Mouse (Mus musculus) testis, adult 2 months (tissue): ENCODE measurements around the gene Acsl5. TPM values are rescaled to one million over a fixed set of nuclear protein-coding genes. Genes with fewer than 3 reads are reported as not detected.

Source experiments
- H3K27ac ChIP-seq: fragments of 200-500 bp; 2 replicates; pipeline ENCODE4 v1.5.1; 2012; ENCODE audit warnings: low read depth, low read length; ENCODE audit not compliant: control insufficient read depth, insufficient read depth
- H3K27me3 ChIP-seq: fragments of 200-500 bp; 2 replicates; pipeline ENCODE4 v1.6.1; 2012; ENCODE audit warnings: mild to moderate bottlenecking, low read length, moderate library complexity; ENCODE audit not compliant: control insufficient read depth, insufficient read depth
- H3K36me3 ChIP-seq: fragments of 200-500 bp; 2 replicates; pipeline ENCODE4 v1.6.1; 2012; ENCODE audit warnings: mild to moderate bottlenecking, low read length; ENCODE audit not compliant: control insufficient read depth, insufficient read depth
- H3K4me1 ChIP-seq: fragments of 200-500 bp; 2 replicates; pipeline ENCODE4 v1.6.1; 2012; ENCODE audit warnings: low read length; ENCODE audit not compliant: control insufficient read depth, insufficient read depth
- H3K4me3 ChIP-seq: fragments of 200-500 bp; 2 replicates; pipeline ENCODE4 v1.5.1; 2012; ENCODE audit warnings: low read depth, mild to moderate bottlenecking, low read length, moderate library complexity, mixed read lengths; ENCODE audit not compliant: control insufficient read depth
- CTCF ChIP-seq: fragments of 200-500 bp; IDR thresholded peaks from 2 replicates; pipeline ENCODE4 v1.5.1; 2012; ENCODE audit warnings: low read depth, mild to moderate bottlenecking, inconsistent platforms, low read length, moderate library complexity; ENCODE audit not compliant: control insufficient read depth, insufficient read depth, insufficient replicate concordance
- POLR2A ChIP-seq: fragments of 200-500 bp; IDR thresholded peaks from 2 replicates; pipeline ENCODE4 v1.6.1; 2012; ENCODE audit warnings: low read depth, mild to moderate bottlenecking, inconsistent platforms, low read length, moderate library complexity; ENCODE audit not compliant: control insufficient read depth
- polyA plus RNA-seq: library from polyadenylated mRNA; depleted of rRNA; stranded (reverse); fragments of >200 nt; gene quantifications from 2 replicates; pipeline ENCODE4 v1.2.3, GENCODE M21; 2012

The Acsl5 gene
- polyA plus RNA-seq, 1 experiment: 6.9 TPM

- H3K36me3 ChIP-seq: no peaks in the 10 kb centered on the region; the same call in 1 of the 2 replicates
- H3K27ac ChIP-seq: peak within 1 kb of the TSS; percentile 88
- peaks cover 2% of the 10 kb centered on the region for H3K4me1 ChIP-seq
- no peaks in the 10 kb centered on the region for H3K27me3 ChIP-seq
- TF ChIP-seq POLR2A (peak; percentile 20), CTCF (no peak)
- peak within 1 kb of the TSS; percentile 100 for H3K4me3 ChIP-seq
These were observed 63.8 kb downstream of the Acsl5 start, which contains the start of gene Zdhhc6 for GRCm38 (mm10) chr19:55315452-55316108. Zdhhc6 (minus strand) TSS chr19:55316032.

GRCm38 (mm10) chr19:55316109-55316714, 64.5 kb downstream of the Acsl5 start, which contains the start of gene Vti1a:
Vti1a (plus strand) TSS chr19:55316295.
- peak within 1 kb of the TSS; percentile 100 for H3K4me3 ChIP-seq
- H3K27ac ChIP-seq: peak within 1 kb of the TSS; percentile 88
- H3K27me3 ChIP-seq: no peaks in the 10 kb centered on the region
- no peaks in the 10 kb centered on the region; the same call in 1 of the 2 replicates for H3K36me3 ChIP-seq
- TF ChIP-seq CTCF (peak; percentile 43; the same call in 1 of the 2 replicates), POLR2A (peak; percentile 34)
- H3K4me1 ChIP-seq: peaks cover 2% of the 10 kb centered on the region

- peaks cover 2% of the 10 kb centered on the region for H3K4me1 ChIP-seq
- H3K4me3 ChIP-seq: no peak overlapping the region; the same call in 1 of the 2 replicates
- H3K27ac ChIP-seq: no peak overlapping the region
- TF ChIP-seq POLR2A (no peak), CTCF (no peak)
- no peaks in the 10 kb centered on the region for H3K27me3 ChIP-seq
- H3K36me3 ChIP-seq: no peaks in the 10 kb centered on the region; the same call in 1 of the 2 replicates
These were observed 65.2 kb downstream of the Acsl5 start for GRCm38 (mm10) chr19:55316901-55317300.

DNA sequence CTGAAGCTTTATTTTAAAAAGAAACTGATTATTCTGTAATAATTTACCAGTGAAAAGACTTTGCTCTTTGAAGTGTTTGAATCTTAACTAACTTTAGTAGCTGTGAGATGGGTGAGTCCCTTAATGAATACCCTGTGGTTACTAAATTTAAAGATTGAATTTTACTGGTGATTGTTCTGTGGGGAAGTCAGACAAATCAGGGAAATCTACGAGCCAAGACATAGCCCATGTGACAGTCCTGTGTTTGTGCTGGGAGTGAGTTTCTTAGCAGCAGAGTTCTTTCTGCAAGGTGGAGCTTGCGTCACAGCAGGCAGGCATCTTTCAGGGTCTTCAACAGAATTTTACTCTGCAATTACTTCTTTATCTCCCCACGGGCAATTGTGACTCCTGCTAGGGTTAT, 67.3 kb downstream of the Acsl5 start:
- Histone ChIP-seq H3K36me3 (no peaks in the 10 kb centered on the region), H3K27me3 (no peaks in the 10 kb centered on the region), H3K27ac (no peak overlapping the region), H3K4me1 (peaks cover 2% of the 10 kb centered on the region), H3K4me3 (no peak overlapping the region)
- TF ChIP-seq CTCF (no peak), POLR2A (no peak)

- Histone ChIP-seq H3K27ac (no peak overlapping the region), H3K27me3 (no peaks in the 10 kb centered on the region), H3K4me1 (peaks cover 2% of the 10 kb centered on the region), H3K36me3 (no peaks in the 10 kb centered on the region), H3K4me3 (no peak overlapping the region)
- TF ChIP-seq POLR2A (no peak), CTCF (no peak)
These were observed 67.8 kb downstream of the Acsl5 start for GRCm38 (mm10) chr19:55319521-55319920.

DNA sequence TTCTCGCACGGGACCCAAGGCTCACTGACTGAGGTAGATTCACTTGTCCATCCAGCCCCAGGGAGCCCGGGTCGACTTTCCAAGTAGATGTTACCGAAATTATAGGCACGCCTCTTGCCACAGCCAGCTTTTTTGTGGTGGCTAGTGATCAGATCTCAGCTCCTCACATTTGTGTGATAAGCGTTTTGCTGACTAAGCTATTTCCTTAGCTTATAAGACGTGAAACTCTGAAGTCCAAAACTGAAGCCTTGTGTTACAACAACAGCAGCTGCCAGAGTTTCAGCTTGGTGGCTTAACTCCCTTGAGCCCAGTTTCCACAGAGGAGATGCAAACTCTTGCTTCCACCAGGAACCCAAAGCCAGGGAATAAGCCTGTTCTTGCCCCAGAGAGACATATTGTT, 70.9 kb downstream of the Acsl5 start:
- no peak for TF ChIP-seq POLR2A
- TF ChIP-seq CTCF: no peak
- Histone ChIP-seq H3K27me3 (no peaks in the 10 kb centered on the region), H3K4me3 (no peak overlapping the region), H3K27ac (no peak overlapping the region), H3K4me1 (no peaks in the 10 kb centered on the region), H3K36me3 (no peaks in the 10 kb centered on the region)

DNA sequence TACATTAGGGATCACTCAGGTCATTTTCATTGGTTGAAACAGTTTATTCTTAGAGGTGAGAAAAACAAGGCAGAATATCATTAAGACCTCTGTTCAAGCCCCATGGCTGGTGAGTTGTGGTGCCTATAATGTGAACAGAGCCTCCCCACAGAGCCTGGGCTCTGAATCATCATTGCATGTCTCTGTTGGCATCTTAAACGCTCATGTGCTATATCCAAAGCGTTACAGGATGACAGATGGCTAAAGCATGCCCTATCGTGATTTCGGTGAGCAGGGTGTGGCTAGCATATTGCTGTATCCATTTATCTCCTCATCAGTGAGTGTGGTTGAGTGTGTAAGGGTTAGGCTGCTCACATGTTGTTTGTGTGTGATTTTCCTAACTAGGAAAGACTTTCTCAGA, 75.8 kb downstream of the Acsl5 start:
- no peaks in the 10 kb centered on the region for H3K36me3 ChIP-seq
- no peak overlapping the region for H3K4me3 ChIP-seq
- H3K27me3 ChIP-seq: no peaks in the 10 kb centered on the region
- no peak overlapping the region for H3K27ac ChIP-seq
- H3K4me1 ChIP-seq: no peaks in the 10 kb centered on the region
- TF ChIP-seq CTCF: no peak
- no peak for TF ChIP-seq POLR2A
